Mouse (Mus musculus) thymus, postnatal 36 days (tissue): ENCODE results near the gene Olfr1066.
A peak's percentile ranks its signal among the peaks of the same experiment; 100 is the strongest.
"Not testable (repeated sequence)": the region's sequence is repeated elsewhere in the genome, so short reads cannot be mapped to it uniquely, and the experiment has no call there.

Experiments used
- DNase-seq, 2 experiments: peaks; one replicate each; pipeline ENCODE4 v3.0.0; 2022; ENCODE audit warnings: mixed read lengths in 2 of 2

Olfr1066 gene

DNA sequence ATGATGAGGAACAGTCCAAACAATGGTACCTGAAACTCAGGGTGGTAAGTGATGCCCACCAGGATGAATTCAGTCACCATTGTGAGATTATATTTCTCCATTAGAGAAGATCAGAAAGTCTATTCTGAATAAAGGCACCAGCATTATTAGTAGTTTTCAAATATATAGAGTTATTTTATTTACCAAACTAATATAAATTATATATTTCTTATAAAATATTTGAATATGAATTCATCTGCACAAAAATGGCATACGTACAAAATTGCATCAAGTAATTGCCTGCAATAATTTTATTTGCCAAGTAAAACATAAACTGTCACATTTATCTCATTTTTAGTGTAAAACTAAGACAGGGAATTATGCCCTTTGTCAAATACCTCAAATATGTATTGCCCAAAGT, at the start of gene Olfr1066:
Gene Olfr1066, minus strand, starts transcription at position 101 of the 400 bp plus-strand sequence.
- no peak for DNase-seq

DNA sequence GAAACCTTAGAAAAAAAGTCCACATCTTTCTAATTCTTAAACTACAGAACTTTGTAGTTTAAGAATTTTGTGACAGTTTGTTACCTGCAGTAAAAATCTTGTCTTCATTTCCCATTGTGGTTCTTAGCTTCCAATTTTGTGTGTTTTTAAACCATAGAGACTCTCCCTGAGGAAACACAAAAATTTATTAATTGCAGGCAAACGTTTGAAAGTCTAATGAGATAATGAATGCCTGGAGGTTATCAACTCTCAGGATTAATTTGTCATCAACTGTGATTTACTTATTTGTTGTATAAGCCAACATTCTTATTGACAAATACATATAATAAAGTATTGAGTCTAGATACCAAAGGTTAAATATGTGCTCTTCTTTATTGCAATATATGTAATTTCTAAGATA, 31.2 kb upstream of the Olfr1066 start, which contains the start of gene Olfr228:
Gene Olfr228, minus strand, starts transcription at position 101 of the 400 bp plus-strand sequence.
- DNase-seq = no peak

DNA sequence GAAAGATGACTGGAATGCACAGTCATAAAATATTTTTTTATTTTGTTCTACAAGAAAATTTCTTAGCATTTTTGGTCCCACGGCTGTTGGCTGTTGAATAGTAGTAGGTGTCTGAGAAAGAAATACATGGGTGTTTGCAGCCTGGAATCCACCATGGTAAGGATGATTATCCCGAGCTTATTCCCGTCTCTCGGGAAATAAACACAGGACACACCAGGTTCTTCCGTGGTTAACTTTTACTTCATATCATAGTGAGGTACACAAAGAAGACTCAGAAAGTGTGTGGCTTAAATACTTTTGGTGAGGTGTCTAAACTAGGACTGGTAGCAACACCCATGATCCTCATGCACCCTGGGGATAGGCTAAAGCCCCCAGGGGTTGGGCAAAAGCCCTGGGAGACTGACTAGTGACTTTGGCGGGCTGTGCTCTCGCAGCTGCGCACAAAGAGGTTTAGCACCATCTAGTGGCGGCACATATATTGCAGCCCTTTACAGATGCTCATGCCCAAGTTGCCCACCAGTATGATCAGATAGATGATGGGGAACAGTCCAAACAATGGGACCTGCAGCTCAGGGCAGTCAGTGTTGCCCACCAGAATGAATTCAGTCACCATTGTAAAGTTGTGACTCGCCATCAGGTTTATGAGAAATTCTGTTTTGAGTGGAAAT, 8.5 kb upstream of the Olfr1066 start:
- peak; percentile 19 to 21 for DNase-seq

DNA sequence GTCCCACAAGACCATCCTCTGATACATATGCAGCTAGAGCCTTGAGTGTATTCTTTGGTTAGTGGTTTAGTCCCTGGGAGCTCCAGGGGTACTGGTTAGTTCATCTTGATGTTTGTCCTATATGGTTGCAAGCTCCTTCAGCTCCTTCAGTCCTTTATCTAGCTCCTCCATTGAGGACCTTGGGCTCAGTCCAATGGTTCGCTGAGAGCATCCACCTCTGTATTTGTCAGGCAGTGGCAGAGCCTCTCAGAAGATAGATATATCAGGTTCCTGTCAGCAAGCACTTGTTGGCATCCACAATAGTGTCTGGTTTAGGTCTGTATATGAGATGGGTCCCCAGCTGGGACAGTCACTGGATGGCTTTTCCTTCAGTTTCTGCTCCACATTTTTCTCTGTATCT, 4.4 kb upstream of the Olfr1066 start:
- no peak for DNase-seq

DNA sequence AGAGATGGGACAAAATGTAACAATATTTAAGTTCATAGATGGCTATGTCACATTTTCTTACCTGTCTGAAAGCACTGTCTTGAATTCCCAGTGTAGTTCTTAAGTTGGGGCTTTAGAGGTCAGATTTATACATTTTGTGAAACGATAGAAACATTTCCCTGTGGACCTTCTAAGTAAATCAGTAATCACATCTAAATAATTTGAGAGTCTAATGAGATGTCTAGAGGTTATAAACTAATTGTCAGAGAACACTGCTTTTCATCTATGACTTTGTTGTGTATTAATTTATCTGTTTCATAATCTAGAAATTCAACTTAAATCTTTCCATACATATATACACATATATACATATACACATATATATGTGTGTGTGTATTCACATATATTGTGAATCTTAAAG, 5.6 kb downstream of the Olfr1066 start, which contains the start of gene Olfr1065:
Gene Olfr1065, minus strand, starts transcription at position 101 of the 400 bp plus-strand sequence.
- not testable (repeated sequence) for DNase-seq

DNA sequence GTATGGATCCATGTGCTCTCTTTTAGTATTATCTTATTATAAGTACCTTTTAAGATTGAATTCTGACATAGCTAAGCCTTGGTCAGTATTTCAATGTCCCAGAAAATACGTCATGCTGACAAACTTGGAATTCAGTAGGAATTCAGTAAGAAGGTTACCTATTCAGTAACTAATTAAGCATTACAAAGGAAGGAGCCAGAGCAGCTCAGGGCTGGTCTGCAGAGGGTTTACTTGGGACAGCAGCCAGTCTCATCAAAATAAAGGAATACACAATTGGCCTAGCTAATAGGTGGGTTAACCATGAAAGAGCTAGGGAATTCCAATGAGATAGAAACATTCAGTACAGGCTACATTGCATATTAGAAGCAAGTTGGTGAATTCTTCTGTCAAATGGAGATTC, 14.0 kb downstream of the Olfr1066 start:
- DNase-seq = not testable (repeated sequence)

DNA sequence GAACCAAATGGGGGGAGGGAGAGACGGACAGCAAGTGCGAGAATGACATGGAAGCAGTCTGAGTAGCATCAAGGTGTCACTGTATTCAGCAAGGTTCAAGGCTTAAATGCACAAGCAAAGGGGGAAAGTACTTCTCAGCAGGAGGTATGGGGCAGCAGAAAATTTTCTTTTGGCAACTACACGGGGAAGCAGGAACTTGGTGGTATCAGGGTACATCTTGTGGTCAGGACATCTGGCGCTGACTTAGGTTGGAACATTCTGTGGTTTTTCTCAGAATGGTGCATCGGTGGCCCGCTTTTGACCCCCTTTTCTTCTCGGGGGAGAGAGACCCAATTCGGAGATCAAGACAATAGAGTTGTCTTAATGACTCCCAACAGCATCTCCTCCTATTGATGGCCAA, 27.6 kb downstream of the Olfr1066 start:
- peak in 1 of 2 experiments; percentile 8 for DNase-seq

DNA sequence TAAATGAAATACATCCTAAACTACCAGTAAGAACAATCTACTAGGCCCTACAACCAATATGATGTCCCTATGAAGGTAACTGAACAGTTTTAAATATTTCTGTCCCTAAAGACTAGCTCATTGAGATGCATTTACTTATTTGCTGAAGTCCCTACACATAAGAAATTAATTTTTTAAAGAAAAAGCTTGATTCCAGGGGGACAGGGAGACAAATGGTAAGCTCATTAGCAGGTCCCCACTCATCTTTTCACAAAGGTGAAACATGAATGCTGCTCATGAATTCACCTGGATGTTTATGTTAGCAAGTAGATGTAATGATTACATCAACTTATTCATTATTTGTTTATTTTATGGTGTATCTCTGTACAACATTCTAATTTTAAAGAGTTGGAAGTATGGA, 29.4 kb downstream of the Olfr1066 start, which contains the start of gene Olfr1062:
Gene Olfr1062, minus strand, starts transcription at position 101 of the 400 bp plus-strand sequence.
- DNase-seq = not testable (repeated sequence)

DNA sequence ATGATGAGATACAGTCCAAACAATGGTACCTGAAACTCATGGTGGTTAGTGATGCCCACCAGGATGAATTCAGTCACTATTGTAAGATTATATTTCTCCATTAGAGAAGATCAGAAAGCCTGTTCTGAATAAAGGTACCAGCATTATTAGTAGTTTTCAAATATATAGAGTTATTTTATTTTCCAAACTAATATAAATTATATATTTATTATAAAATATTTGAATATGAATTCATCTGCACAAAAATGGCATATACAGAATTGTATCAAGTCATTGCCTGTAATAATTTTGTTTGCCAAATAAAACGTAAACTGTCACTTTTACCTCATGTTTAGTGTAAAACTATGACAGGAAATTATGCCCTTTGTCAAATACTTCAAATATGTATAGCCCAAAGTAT, 42.1 kb downstream of the Olfr1066 start, which contains the start of gene Olfr1061:
Gene Olfr1061, minus strand, starts transcription at position 101 of the 400 bp plus-strand sequence.
- no peak for DNase-seq
